Mouse (Mus musculus): Measurements from ENCODE around the gene Hrh2. TPM values are rescaled to one million over a fixed set of nuclear protein-coding genes. Genes with fewer than 3 reads are reported as not detected.

Hrh2 gene
- polyA plus RNA-seq, 1 experiment from 2014 or later, result 0.06 TPM

DNA sequence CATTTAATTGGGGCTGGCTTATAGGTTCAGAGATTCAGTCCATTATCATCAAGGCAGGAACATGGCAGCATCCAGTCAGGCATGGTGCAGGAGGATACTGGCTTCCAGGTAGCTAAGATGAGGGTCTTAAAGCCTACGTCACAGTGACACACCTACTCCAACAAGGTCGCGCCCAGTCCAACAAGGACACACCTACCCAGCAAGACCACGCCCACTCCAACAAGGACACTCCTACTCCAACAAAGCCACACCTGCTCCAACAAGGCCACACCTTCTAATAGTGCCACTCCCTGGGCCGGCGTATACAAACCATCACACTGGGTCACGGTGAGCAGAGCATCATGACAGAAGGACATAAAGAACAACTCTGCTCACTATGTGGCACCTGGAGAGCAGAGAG, 80.1 kb downstream of the Hrh2 start:
- Histone ChIP-seq H3K4me2 (no peak overlapping the region), H3K9me3 (replicated peaks) (no peaks in the 10 kb centered on the region), H3K4me1 (replicated peaks) (no peaks in the 10 kb centered on the region), H3K36me3 (replicated peaks) (no peaks in the 10 kb centered on the region), H3K4me3 (replicated peaks) (no peak overlapping the region), H3K27me3 (no peaks in the 10 kb centered on the region), H3K9ac (no peak overlapping the region), H3K27ac (replicated peaks) (no peak overlapping the region)
- WGBS (ENCODE audit: insufficient replicate concordance), result 68% methylated on average over 7 of the region's 7 CpGs
- no peak for ATAC-seq (ENCODE audit: insufficient read depth)

DNA sequence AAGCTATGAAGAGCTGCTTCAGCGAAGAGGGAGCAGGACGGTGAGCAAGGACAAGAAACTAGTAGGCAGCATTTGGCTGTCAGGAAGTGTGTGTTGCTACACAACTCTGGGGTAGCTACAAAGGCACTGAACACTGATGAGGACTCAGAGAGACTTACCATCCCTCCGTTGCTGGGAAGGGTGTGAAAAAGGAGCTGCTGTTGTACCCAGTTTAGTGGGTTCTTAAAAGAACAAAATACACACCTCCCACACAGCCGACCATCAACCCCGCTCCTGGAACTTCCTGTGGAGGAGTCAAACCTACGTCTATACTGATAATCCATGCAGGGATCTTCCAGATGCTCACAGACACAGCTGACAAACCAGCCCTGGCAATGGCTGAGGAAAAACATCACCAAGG, 85.5 kb downstream of the Hrh2 start:
- Histone ChIP-seq H3K27ac (replicated peaks) (no peak overlapping the region), H3K27me3 (peaks cover 9% of the 10 kb centered on the region; the same call in 1 of the 2 replicates), H3K9ac (no peak overlapping the region), H3K4me3 (replicated peaks) (no peak overlapping the region), H3K4me1 (replicated peaks) (no peaks in the 10 kb centered on the region), H3K9me3 (replicated peaks) (no peaks in the 10 kb centered on the region), H3K36me3 (replicated peaks) (no peaks in the 10 kb centered on the region), H3K4me2 (no peak overlapping the region)
- WGBS (ENCODE audit: insufficient replicate concordance), result 65% methylated on average over 6 of the region's 6 CpGs
- no peak for ATAC-seq (ENCODE audit: insufficient read depth)

DNA sequence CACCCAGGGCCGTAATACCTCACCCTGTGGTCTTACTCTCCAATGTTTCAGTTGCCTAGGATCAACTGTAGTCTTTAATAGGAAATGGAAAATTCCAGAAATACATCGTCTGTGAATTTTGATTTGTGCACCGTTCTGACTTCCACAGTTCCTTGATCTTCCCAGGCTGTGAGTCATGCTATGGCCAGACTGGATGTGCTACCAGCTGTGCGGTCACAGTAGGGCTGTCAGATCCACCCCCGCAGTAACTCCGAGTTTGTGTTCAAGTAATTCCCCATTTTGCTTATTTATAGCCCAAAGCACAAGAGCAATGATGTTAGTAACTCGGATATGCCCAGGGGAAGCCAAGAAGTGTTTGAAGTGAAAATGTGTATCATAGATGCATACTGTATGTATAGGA, 88.4 kb downstream of the Hrh2 start:
- no peaks in the 10 kb centered on the region for H3K36me3 ChIP-seq (replicated peaks)
- no peaks in the 10 kb centered on the region for H3K9me3 ChIP-seq (replicated peaks)
- H3K4me3 ChIP-seq (replicated peaks), result no peak overlapping the region
- H3K9ac ChIP-seq, result no peak overlapping the region
- ATAC-seq (ENCODE audit: insufficient read depth), result no peak
- no peaks in the 10 kb centered on the region for H3K4me1 ChIP-seq (replicated peaks)
- H3K27me3 ChIP-seq, result peaks cover 12% of the 10 kb centered on the region; the same call in 1 of the 2 replicates
- no peak overlapping the region for H3K4me2 ChIP-seq
- 64% methylated on average over 7 of the region's 7 CpGs for WGBS (ENCODE audit: insufficient replicate concordance)
- H3K27ac ChIP-seq (replicated peaks), result no peak overlapping the region

DNA sequence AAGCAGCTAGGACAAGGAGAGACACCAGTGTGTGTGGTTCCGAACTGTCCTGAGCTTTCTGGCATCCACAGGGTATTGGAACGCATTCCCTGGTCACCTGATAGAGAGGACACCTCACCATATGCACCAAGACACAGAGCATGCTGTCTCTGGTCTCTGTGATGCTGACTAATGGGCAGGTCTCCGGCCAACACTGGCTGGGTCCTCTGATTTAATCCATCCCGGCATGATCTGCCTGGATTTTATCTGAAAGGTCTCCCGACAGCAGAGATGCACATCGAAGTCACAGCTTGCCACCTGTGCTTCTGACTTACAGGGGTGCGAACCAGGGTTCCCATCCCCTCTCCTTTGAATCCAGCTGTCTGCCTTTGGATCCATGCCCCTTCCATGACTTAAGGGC, 89.2 kb downstream of the Hrh2 start:
- ATAC-seq (ENCODE audit: insufficient read depth), result no peak
- Histone ChIP-seq H3K36me3 (replicated peaks) (no peaks in the 10 kb centered on the region), H3K9ac (no peak overlapping the region), H3K9me3 (replicated peaks) (no peaks in the 10 kb centered on the region), H3K4me3 (replicated peaks) (no peak overlapping the region), H3K4me2 (no peak overlapping the region), H3K4me1 (replicated peaks) (no peaks in the 10 kb centered on the region), H3K27me3 (peaks cover 12% of the 10 kb centered on the region; the same call in 1 of the 2 replicates), H3K27ac (replicated peaks) (no peak overlapping the region)
- 52% methylated on average over 7 of the region's 7 CpGs for WGBS (ENCODE audit: insufficient replicate concordance)

DNA sequence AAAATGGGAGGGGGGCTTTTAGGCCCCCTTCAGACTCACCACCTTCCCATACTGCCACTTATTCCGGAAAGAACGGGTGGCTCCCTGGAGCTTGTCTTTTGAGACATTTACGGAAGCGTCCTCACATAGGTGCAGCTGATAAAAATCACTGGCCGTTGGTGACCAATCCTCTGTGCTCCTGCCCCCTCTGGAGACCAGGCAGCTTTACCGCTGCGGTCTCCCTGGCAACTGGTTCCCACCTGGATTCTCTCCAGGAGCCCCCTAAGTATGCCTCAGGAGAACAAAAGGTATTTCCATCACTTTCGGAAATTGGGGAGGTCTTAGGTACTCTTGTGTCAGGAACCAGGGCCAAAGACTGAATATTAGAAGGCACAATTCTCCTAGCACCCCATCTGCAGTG, 89.7 kb downstream of the Hrh2 start:
- H3K9ac ChIP-seq, result no peak overlapping the region
- H3K27me3 ChIP-seq, result peaks cover 12% of the 10 kb centered on the region; the same call in 1 of the 2 replicates
- WGBS (ENCODE audit: insufficient replicate concordance), result 31% methylated on average over 8 of the region's 8 CpGs

DNA sequence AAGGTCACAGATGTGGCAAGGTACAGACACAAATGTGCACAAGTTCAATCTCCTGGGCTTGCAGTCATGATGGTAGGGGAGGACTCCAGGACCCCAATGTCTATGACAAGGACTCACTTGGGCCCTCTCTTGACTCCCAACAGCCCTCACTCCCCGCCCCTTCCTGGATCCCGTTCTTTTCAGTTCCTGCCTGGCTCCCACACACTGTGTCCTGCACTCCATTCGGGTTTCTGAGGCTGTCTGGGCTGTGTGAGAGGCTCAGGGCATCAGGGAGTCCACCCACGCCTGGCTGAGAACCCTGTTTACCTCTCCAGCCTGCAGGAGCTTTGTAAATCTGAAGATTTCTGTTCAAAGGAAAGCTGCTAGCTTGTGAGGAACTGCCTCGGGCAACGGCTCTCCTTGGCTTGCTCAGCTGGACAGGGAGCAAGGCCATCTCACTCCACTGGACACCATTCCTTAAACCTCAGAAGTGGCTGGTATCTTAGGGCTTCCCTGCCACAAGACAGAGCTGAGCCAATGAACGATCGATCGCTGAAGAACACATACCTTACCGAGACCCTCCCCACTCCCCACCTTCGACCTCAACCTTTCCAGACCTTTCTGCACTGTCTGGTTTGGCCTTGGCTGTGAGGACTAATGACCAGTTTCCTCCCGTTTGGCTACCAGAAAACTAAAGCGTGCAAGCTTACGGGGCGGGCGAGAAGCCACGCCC, 90.4 kb downstream of the Hrh2 start:
- no peak for ATAC-seq (ENCODE audit: insufficient read depth)
- H3K4me1 ChIP-seq (replicated peaks), result no peaks in the 10 kb centered on the region
- no peaks in the 10 kb centered on the region for H3K9me3 ChIP-seq (replicated peaks)
- no peaks in the 10 kb centered on the region for H3K36me3 ChIP-seq (replicated peaks)
- H3K27ac ChIP-seq (replicated peaks), result no peak overlapping the region
- H3K9ac ChIP-seq, result no peak overlapping the region
- H3K4me2 ChIP-seq, result peak overlapping the region; percentile 18; the same call in 1 of the 2 replicates
- no peak overlapping the region for H3K4me3 ChIP-seq (replicated peaks)
- WGBS (ENCODE audit: insufficient replicate concordance), result 15% methylated on average over 17 of the region's 17 CpGs
- peaks cover 12% of the 10 kb centered on the region; the same call in 1 of the 2 replicates for H3K27me3 ChIP-seq

More for the DNA sequence above, 89.7 kb downstream of the Hrh2 start:
- ATAC-seq (ENCODE audit: insufficient read depth), result no peak
- Histone ChIP-seq H3K4me3 (replicated peaks) (no peak overlapping the region), H3K27ac (replicated peaks) (no peak overlapping the region), H3K9me3 (replicated peaks) (no peaks in the 10 kb centered on the region), H3K4me2 (no peak overlapping the region), H3K36me3 (replicated peaks) (no peaks in the 10 kb centered on the region), H3K4me1 (replicated peaks) (no peaks in the 10 kb centered on the region)

DNA sequence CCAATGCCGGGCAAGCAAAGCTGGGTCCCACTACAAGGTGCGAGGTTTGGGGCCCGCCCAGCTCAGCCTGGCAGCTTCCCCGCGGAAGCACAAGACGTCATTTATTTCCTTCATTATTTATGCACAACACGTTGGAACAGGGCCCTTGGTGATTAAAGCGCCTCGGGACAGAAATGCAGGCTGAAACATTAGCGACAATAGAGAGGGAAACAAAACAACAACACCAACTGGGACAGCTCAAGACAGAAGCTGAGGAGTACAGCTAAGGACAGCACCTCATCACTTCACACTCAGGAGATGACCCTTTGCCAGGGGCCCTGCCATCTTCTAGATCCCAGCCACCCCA, 90.9 kb downstream of the Hrh2 start:
- Histone ChIP-seq H3K9me3 (replicated peaks) (no peaks in the 10 kb centered on the region), H3K4me3 (replicated peaks) (no peak overlapping the region), H3K27me3 (peaks cover 12% of the 10 kb centered on the region; the same call in 1 of the 2 replicates), H3K27ac (replicated peaks) (no peak overlapping the region), H3K36me3 (replicated peaks) (no peaks in the 10 kb centered on the region), H3K4me1 (replicated peaks) (no peaks in the 10 kb centered on the region), H3K4me2 (peak overlapping the region; percentile 18; the same call in 1 of the 2 replicates), H3K9ac (no peak overlapping the region)
- WGBS (ENCODE audit: insufficient replicate concordance), result 4% methylated on average over 10 of the region's 10 CpGs
- ATAC-seq (ENCODE audit: insufficient read depth), result no peak

Other genes with a start within 250 kb of the Hrh2 start
- not detected in 2 replicates for gene Drd1, start 136.4 kb upstream of the Hrh2 start, polyA plus RNA-seq (2015; fragmentation: Nextera tagmentation; extraction: Ambion mirVana)
- 54.8 and 56.2 TPM in 2 replicates for gene Sfxn1, start 120.3 kb upstream of the Hrh2 start, polyA plus RNA-seq (2015; fragmentation: Nextera tagmentation; extraction: Ambion mirVana)
- gene Cplx2, start 179.2 kb downstream of the Hrh2 start, polyA plus RNA-seq (2015; fragmentation: Nextera tagmentation; extraction: Ambion mirVana), result 0.29 and 0.33 TPM in 2 replicates